Mouse (Mus musculus) mouse embryonic stem cell (cell line): ENCODE results near the gene Sec23ip.

ENCODE experiments used
- in situ Hi-C, 2 experiments: fragments of 300-500 bp; cut with MboI; formaldehyde crosslinking; loops; 1 replicate in 1 of 2; 3 replicates in 1 of 2; pipeline ENCODE4 v1.14.3; 2019 to 2020; ENCODE audit warnings: low sequenced_read_pairs in 2 of 2, low pct_unique_long_range_greater_than_20kb in 1 of 2, mixed read lengths in 1 of 2; ENCODE audit not compliant: unreplicated experiment in 1 of 2

Gene Sec23ip

DNA sequence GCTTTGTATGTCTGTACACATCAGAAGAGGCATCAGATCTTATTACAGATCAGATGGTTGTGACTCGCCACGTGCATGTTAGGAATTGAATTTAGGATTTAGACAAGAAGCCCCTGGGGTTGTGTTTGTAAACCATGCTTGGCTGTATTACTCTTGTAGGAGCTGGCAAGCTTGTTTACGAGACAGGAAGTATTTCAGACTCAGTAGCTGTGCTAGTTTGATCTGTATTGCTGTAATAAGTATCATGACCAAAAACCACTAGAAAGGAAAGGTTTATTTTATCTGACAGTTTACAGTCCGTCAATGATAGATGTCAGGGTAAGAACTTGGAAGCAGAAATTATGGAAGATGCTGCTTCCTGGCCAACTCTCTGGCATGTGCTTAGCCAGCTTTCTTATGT lies 14.2 kb downstream of the Sec23ip start:
- in situ Hi-C loops: no loop called here

DNA sequence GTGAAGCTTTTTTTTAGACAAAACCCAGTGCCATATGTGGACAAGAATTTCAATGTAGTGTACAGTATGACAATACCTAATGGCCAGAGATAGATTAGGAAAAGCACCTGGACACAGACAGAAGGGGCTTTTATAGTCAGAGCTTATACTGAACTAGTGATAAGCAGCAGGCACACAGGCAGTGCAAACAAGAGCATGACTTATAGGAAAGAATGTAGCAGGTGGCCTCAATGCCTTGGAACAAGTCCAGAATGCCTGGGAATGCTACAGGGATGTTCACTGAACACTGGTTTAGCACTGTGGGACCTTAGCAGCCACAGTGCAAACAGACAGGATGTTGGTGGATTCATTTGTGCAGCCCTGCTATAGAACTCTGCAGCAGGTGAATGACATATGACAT lies 22.0 kb downstream of the Sec23ip start:
- in situ Hi-C loops: no loop called here

DNA sequence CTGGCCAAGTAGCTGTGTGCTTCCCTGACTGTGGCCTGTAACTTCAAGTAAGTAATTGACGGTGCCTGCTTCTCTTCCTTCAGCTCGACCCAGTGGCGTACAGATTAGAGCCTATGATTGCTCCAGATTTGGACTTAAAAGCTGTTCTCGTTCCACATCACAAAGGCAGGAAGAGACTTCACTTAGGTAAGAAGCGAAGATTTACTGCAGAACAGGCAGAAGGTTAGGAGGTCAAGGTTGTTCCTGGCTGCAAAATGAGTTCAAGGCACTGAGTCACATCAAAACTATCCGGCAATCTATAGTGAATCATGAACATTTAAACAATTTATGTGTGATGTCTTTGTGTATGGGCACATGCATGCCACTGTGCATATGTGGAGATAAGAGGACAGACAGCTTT lies 32.5 kb downstream of the Sec23ip start:
- in situ Hi-C loops: no loop called here

DNA sequence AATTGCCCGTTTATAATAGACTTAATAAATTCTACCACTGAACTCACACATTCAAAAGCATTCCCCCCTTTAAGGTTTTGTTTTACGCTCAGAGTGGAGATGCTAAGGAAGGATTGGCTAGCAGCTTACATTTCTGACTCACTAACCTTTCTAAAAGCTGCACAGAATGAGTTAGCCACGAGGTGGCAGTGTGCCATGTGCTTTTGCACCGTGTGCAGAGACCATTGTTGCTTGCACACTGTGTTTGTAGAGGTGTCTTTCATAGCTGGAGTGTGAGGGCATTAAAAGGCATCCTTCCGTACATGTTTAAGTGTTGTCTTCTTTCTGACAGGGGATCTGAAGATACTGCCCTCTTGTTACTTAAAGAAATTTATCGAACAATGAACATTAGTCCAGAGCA lies 34.6 kb downstream of the Sec23ip start:
- in situ Hi-C loops: no loop called here

DNA sequence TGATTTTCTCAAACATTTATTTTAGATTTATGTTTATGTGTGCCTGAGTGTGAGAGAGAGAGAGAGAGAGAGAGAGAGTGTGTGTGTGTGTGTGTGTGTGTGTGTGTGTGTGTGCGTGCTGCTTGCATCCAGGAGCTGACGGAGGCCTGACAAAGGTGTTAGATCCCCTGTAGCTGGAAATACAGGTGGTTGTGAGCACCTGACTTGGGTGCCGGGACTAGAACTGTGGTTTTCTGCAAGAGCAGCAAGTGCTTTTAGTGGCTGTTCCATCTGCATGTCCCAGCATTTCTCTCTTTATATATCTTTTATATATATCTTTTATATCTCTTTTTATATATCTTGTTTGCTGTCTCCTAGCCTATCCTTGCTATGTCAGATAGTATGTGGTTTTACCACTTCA lies 37.1 kb downstream of the Sec23ip start:
- in situ Hi-C loops: no loop called here

DNA sequence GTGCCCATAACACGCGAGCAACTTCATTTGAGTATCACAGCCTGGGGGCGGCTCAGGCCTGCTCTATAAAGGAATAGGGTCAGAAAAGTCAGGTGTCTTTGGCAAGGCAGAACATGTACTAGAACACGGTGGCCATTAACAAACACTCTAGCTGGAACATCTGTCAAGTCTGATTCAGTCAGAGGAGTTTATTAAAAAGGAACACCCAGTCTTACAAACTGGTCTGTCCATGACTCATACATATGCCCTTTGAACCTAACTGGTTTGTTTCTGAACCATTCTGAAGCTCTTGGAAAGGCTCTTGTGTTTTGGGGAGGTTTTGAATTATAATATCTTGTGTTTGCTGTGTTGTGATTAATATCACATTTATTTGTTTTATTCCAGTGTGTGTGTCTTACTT lies 45.3 kb downstream of the Sec23ip start:
- in situ Hi-C loops: no loop called here

DNA sequence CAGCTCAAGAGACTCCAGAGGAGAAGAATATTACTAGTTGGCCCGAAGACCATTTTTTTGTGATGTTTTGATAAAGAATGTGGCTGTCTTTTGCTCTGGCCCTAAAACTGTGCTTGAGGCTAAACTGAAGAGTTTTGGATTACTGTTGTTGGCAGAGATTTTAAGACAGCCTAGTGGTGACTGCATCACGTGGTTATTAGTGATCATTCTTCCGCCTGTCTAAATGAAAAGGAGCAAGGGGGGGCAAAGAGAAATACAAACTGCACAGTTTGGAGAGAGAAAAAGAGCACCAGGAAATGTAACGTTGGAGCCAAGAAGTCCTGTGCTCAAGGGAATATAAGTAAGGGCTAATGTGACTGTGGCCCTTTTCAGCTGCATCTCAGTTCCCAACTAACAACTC lies 48.7 kb downstream of the Sec23ip start:
- in situ Hi-C loops: no loop called here

DNA sequence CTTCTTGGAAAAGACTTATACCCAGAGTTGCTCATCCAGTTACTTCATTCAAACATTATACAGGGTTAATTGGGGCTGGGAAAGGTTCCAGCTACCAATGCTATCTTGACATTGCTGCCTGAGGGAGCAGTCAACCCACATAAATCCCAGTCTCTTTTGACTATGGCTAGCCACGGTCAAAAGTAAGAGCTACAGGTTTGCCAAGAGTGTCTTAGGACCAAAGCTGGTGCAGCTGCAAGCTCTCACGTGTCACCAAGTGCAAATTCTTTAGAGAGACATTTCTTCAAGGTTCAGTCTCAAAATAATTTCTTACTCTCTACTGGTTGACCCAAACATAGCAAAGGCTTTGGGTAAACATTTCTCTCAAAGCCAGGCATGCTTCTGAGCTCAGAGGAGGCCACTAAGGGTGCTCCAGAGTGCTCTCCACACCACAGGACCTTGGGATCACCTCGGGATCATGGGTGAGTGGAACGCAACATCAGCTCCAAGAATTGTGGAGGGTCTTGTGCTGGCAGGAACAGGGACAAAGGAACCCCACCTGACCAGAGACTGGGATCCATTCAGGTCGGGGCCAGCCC lies 80.3 kb downstream of the Sec23ip start:
- in situ Hi-C loops: no loop called here

DNA sequence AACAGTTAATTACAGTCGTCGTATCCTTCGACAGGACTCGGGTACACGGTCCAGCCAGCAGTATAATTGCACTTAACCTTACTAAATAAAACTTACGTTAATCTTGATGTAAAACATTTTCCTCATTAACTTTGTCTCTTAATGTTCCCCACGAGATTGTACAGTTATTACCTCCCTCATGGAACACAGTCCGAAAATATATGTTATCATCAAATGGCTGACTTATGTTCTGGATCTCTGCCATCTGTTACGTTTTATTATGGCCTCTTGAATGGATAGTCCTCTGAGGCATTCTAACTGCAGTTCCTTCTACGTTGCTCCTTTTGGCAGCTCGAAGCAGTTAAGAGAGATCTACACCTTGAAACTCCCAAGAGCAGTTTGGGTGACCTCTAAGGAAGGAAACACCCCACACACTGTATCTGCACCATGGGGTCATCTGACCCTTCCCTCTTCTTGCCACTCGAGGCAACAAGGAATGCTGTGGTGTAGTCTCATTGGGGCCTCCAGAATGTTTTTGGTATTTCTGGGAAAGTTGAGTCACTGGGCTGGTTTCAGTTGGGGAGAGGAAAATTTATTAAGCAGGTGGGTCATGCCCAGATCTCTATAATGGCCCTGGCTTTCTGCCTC lies 87.8 kb downstream of the Sec23ip start:
- in situ Hi-C loops: no loop called here

DNA sequence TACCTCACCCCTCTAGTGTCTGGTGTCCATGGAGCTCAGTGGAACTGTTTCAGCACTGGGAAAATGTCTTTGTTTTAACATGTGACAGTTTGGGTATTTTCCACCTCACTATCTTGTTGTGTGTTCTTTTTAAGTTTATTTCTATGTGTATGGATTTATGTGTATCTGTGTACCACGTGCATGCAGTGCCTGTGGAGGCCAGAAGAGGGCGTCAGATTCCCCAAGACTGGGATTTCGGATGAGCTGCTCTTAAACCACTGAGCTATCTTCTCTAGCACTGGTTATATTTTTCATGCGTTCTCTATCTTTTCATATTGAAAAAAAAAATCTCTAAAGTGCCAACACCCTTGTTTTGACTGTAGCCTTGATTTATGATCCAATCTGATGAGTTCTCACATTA lies 88.5 kb downstream of the Sec23ip start:
- in situ Hi-C loops: no loop called here
